Mouse (Mus musculus) embryonic facial prominence, embryonic 10.5 days (tissue): ENCODE measurements around the gene Nnmt. TPM values are rescaled to one million over a fixed set of nuclear protein-coding genes. Genes with fewer than 3 reads are reported as not detected.
A peak's percentile ranks its signal among the peaks of the same experiment; 100 is the strongest.

Experiments used
- DNase-seq: peaks from one replicate; pipeline ENCODE4 v3.0.0-alpha.2; 2017; ENCODE audit warnings: low spot score
- H3K27ac ChIP-seq: fragments of 300-500 bp; sonication (generic); replicated peaks from 2 replicates; pipeline ENCODE4 v1.5.1; 2016; ENCODE audit warnings: mild to moderate bottlenecking
- H3K27me3 ChIP-seq: fragments of 300-500 bp; sonication (generic); replicated peaks from 2 replicates; pipeline ENCODE4 v1.6.1; 2016; ENCODE audit warnings: low read depth, mild to moderate bottlenecking; ENCODE audit not compliant: poor library complexity, severe bottlenecking
- H3K36me3 ChIP-seq: fragments of 300-500 bp; sonication (generic); replicated peaks from 2 replicates; pipeline ENCODE4 v1.6.1; 2016; ENCODE audit warnings: mild to moderate bottlenecking, moderate library complexity
- H3K4me1 ChIP-seq: fragments of 300-500 bp; sonication (generic); 2 replicates; pipeline ENCODE4 v1.6.1; 2016
- H3K4me3 ChIP-seq: fragments of 300-500 bp; sonication (generic); 2 replicates; pipeline ENCODE4 v1.5.1; 2016; ENCODE audit warnings: mild to moderate bottlenecking, moderate library complexity
- H3K9me3 ChIP-seq: fragments of 300-500 bp; sonication (generic); 2 replicates; pipeline ENCODE4 v1.6.1; 2016; ENCODE audit warnings: mild to moderate bottlenecking
- WGBS: fragments of 180-500 bp; shearing (Covaris S2); methylation state at CpG from one replicate; pipeline ENCODE4 v1.1.7; 2016; 5-methylcytosine and 5-hydroxymethylcytosine counted together
- polyA plus RNA-seq: library from polyadenylated mRNA; unstranded; fragments of >200 nt; fragmentation: Nextera tagmentation; extraction: Ambion mirVana; gene quantifications from 2 replicates; pipeline ENCODE4 v1.2.1, GENCODE M21; 2016

Nnmt gene
- polyA plus RNA-seq, 1 experiment from 2014 or later: 0.61 TPM

GRCm38 (mm10) chr9:48646251-48646650, 41.3 kb upstream of the Nnmt start:
- 25% methylated on average over 4 of the region's 4 CpGs for WGBS
- Histone ChIP-seq H3K36me3 (no peaks in the 10 kb centered on the region), H3K27me3 (peaks cover 20% of the 10 kb centered on the region), H3K4me1 (peaks cover 47% of the 10 kb centered on the region), H3K9me3 (peaks cover 9% of the 10 kb centered on the region), H3K4me3 (no peak overlapping the region), H3K27ac (no peak overlapping the region)
- DNase-seq: peak; percentile 76

GRCm38 (mm10) chr9:48645648-48646126, 40.7 kb upstream of the Nnmt start:
- WGBS: 63% methylated on average over 4 of the region's 4 CpGs
- H3K36me3 ChIP-seq: no peaks in the 10 kb centered on the region
- no peak overlapping the region for H3K27ac ChIP-seq
- peaks cover 9% of the 10 kb centered on the region for H3K9me3 ChIP-seq
- peaks cover 42% of the 10 kb centered on the region for H3K4me1 ChIP-seq
- no peak overlapping the region for H3K4me3 ChIP-seq
- H3K27me3 ChIP-seq: peaks cover 20% of the 10 kb centered on the region
- peak; percentile 9 for DNase-seq

GRCm38 (mm10) chr9:48644926-48645647, 40.1 kb upstream of the Nnmt start:
- WGBS: 55% methylated on average over 13 of the region's 13 CpGs
- DNase-seq: peak; percentile 36
- H3K9me3 ChIP-seq: peaks cover 9% of the 10 kb centered on the region
- H3K4me1 ChIP-seq: peaks cover 36% of the 10 kb centered on the region
- no peak overlapping the region for H3K4me3 ChIP-seq
- no peak overlapping the region for H3K27ac ChIP-seq
- no peaks in the 10 kb centered on the region for H3K36me3 ChIP-seq
- H3K27me3 ChIP-seq: peaks cover 20% of the 10 kb centered on the region

GRCm38 (mm10) chr9:48644376-48644775, 39.4 kb upstream of the Nnmt start:
- 84% methylated on average over 3 of the region's 3 CpGs for WGBS
- Histone ChIP-seq H3K4me1 (peaks cover 29% of the 10 kb centered on the region), H3K9me3 (peaks cover 9% of the 10 kb centered on the region), H3K36me3 (no peaks in the 10 kb centered on the region), H3K27ac (no peak overlapping the region), H3K27me3 (peaks cover 20% of the 10 kb centered on the region), H3K4me3 (no peak overlapping the region)
- peak; percentile 5 for DNase-seq

- 93% methylated on average over 8 of the region's 8 CpGs for WGBS
- H3K36me3 ChIP-seq: no peaks in the 10 kb centered on the region
- H3K27ac ChIP-seq: no peak overlapping the region
- H3K4me3 ChIP-seq: no peak overlapping the region
- DNase-seq: no peak
- H3K4me1 ChIP-seq: peaks cover 1% of the 10 kb centered on the region
- H3K9me3 ChIP-seq: peaks cover 9% of the 10 kb centered on the region
- peaks cover 4% of the 10 kb centered on the region; the same call in 1 of the 2 replicates for H3K27me3 ChIP-seq
Observed at GRCm38 (mm10) chr9:48641636-48642035, 36.7 kb upstream of the Nnmt start.

- Histone ChIP-seq H3K27me3 (peaks cover 8% of the 10 kb centered on the region), H3K36me3 (no peaks in the 10 kb centered on the region), H3K9me3 (peaks cover 9% of the 10 kb centered on the region), H3K4me1 (0 out of 2 replicates have a peak, but pooled peaks cover 2% of the 10 kb centered on the region), H3K27ac (no peak overlapping the region), H3K4me3 (no peak overlapping the region)
- 88% methylated on average over 8 of the region's 8 CpGs for WGBS
- DNase-seq: peak; percentile 5
Observed at GRCm38 (mm10) chr9:48640881-48641280, 35.9 kb upstream of the Nnmt start.

GRCm38 (mm10) chr9:48638176-48638803, 33.3 kb upstream of the Nnmt start:
- peak; percentile 6 for DNase-seq
- 74% methylated on average over 15 of the region's 15 CpGs for WGBS
- Histone ChIP-seq H3K27me3 (peaks cover 16% of the 10 kb centered on the region), H3K4me1 (peaks cover 10% of the 10 kb centered on the region; the same call in 1 of the 2 replicates), H3K9me3 (no peaks in the 10 kb centered on the region), H3K36me3 (no peaks in the 10 kb centered on the region), H3K27ac (no peak overlapping the region), H3K4me3 (no peak overlapping the region)

- H3K36me3 ChIP-seq: no peaks in the 10 kb centered on the region
- WGBS: 93% methylated on average over 7 of the region's 7 CpGs
- H3K4me1 ChIP-seq: peaks cover 10% of the 10 kb centered on the region; the same call in 1 of the 2 replicates
- DNase-seq: peak; percentile 2
- H3K27me3 ChIP-seq: peaks cover 16% of the 10 kb centered on the region
- H3K27ac ChIP-seq: no peak overlapping the region
- H3K4me3 ChIP-seq: no peak overlapping the region
- no peaks in the 10 kb centered on the region for H3K9me3 ChIP-seq
Observed at GRCm38 (mm10) chr9:48637161-48637560, 32.2 kb upstream of the Nnmt start.

GRCm38 (mm10) chr9:48635576-48636350, 30.8 kb upstream of the Nnmt start:
- H3K4me3 ChIP-seq: 0 out of 2 replicates have a peak overlapping the region, but pooled peaks have one; percentile 8
- H3K9me3 ChIP-seq: no peaks in the 10 kb centered on the region
- H3K27ac ChIP-seq: no peak overlapping the region
- WGBS: 47% methylated on average over 18 of the region's 18 CpGs
- H3K36me3 ChIP-seq: no peaks in the 10 kb centered on the region
- H3K27me3 ChIP-seq: peaks cover 16% of the 10 kb centered on the region
- peaks cover 10% of the 10 kb centered on the region; the same call in 1 of the 2 replicates for H3K4me1 ChIP-seq
- peak; percentile 10 for DNase-seq

- Histone ChIP-seq H3K36me3 (no peaks in the 10 kb centered on the region), H3K4me1 (peaks cover 10% of the 10 kb centered on the region; the same call in 1 of the 2 replicates), H3K4me3 (no peak overlapping the region), H3K9me3 (no peaks in the 10 kb centered on the region), H3K27ac (no peak overlapping the region), H3K27me3 (peaks cover 16% of the 10 kb centered on the region)
- DNase-seq: no peak
- 82% methylated on average over 6 of the region's 6 CpGs for WGBS
Observed at GRCm38 (mm10) chr9:48633147-48633546, 28.2 kb upstream of the Nnmt start.

GRCm38 (mm10) chr9:48619268-48619667, 14.3 kb upstream of the Nnmt start:
- Histone ChIP-seq H3K27ac (no peak overlapping the region), H3K4me1 (peaks cover 19% of the 10 kb centered on the region), H3K36me3 (no peaks in the 10 kb centered on the region), H3K27me3 (peaks cover 12% of the 10 kb centered on the region; the same call in 1 of the 2 replicates), H3K9me3 (no peaks in the 10 kb centered on the region; the same call in 1 of the 2 replicates), H3K4me3 (no peak overlapping the region)
- 90% methylated on average over 1 of the region's 1 CpGs for WGBS
- DNase-seq: no peak

GRCm38 (mm10) chr9:48618589-48618988, 13.6 kb upstream of the Nnmt start:
- H3K27ac ChIP-seq: peak overlapping the region; percentile 68
- peak; percentile 83 for DNase-seq
- no peaks in the 10 kb centered on the region; the same call in 1 of the 2 replicates for H3K9me3 ChIP-seq
- H3K4me1 ChIP-seq: peaks cover 19% of the 10 kb centered on the region
- H3K4me3 ChIP-seq: peak overlapping the region; percentile 25; the same call in 1 of the 2 replicates
- H3K27me3 ChIP-seq: peaks cover 12% of the 10 kb centered on the region; the same call in 1 of the 2 replicates
- H3K36me3 ChIP-seq: no peaks in the 10 kb centered on the region
- 30% methylated on average over 6 of the region's 6 CpGs for WGBS
